Mouse (Mus musculus): Measurements from ENCODE around the gene Flot1. TPM values are rescaled to one million over a fixed set of nuclear protein-coding genes. Genes with fewer than 3 reads are reported as not detected.

Flot1 gene
- polyA plus RNA-seq, 1 experiment from 2014 or later: 104 TPM

GRCm38 (mm10) chr17:35825109-35825850 lies 2.2 kb downstream of the Flot1 start:
- H3K27me3 ChIP-seq (ENCODE audit: control insufficient read depth, insufficient read depth, low read depth, low read length): no peaks in the 10 kb centered on the region
- H3K4me3 ChIP-seq (ENCODE audit: low read depth, low read length): no peak overlapping the region
- no peak overlapping the region for H3K4me2 ChIP-seq (ENCODE audit: low read length)
- peaks cover 6% of the 10 kb centered on the region; the same call in 1 of the 2 replicates for H3K36me3 ChIP-seq (ENCODE audit: control insufficient read depth, insufficient read depth, low read length)
- H3K9ac ChIP-seq (ENCODE audit: low read depth, low read length): no peak overlapping the region
- peaks cover 31% of the 10 kb centered on the region for H3K4me1 ChIP-seq (ENCODE audit: control insufficient read depth, insufficient read depth, low read length)
- H3K9me3 ChIP-seq (replicated peaks; ENCODE audit: control insufficient read depth, low read length, poor library complexity, severe bottlenecking): no peaks in the 10 kb centered on the region
- H3K27ac ChIP-seq (ENCODE audit: low read length): no peak overlapping the region
- WGBS: 87% methylated on average over 13 of the region's 13 CpGs
- no peak for ATAC-seq

GRCm38 (mm10) chr17:35829737-35830136 lies 6.7 kb downstream of the Flot1 start:
- no peak overlapping the region for H3K9ac ChIP-seq (ENCODE audit: low read depth, low read length)
- peaks cover 16% of the 10 kb centered on the region for H3K36me3 ChIP-seq (ENCODE audit: control insufficient read depth, insufficient read depth, low read length)
- peaks cover 21% of the 10 kb centered on the region for H3K4me1 ChIP-seq (ENCODE audit: control insufficient read depth, insufficient read depth, low read length)
- H3K27ac ChIP-seq (ENCODE audit: low read length): no peak overlapping the region
- ATAC-seq: peak; percentile 39; the same call in 1 of the 2 replicates
- 3% methylated on average over 21 of the region's 21 CpGs for WGBS
- no peaks in the 10 kb centered on the region for H3K9me3 ChIP-seq (replicated peaks; ENCODE audit: control insufficient read depth, low read length, poor library complexity, severe bottlenecking)
- H3K27me3 ChIP-seq (ENCODE audit: control insufficient read depth, insufficient read depth, low read depth, low read length): no peaks in the 10 kb centered on the region
- H3K4me3 ChIP-seq (ENCODE audit: low read depth, low read length): no peak overlapping the region
- H3K4me2 ChIP-seq (ENCODE audit: low read length): no peak overlapping the region

GRCm38 (mm10) chr17:35832400-35833238 lies 9.6 kb downstream of the Flot1 start:
- no peak for ATAC-seq
- peak overlapping the region; percentile 34; the same call in 1 of the 2 replicates for H3K27ac ChIP-seq (ENCODE audit: low read length)
- H3K36me3 ChIP-seq (ENCODE audit: control insufficient read depth, insufficient read depth, low read length): peaks cover 21% of the 10 kb centered on the region
- H3K4me1 ChIP-seq (ENCODE audit: control insufficient read depth, insufficient read depth, low read length): peaks cover 35% of the 10 kb centered on the region
- H3K4me2 ChIP-seq (ENCODE audit: low read length): no peak overlapping the region
- no peak overlapping the region for H3K4me3 ChIP-seq (ENCODE audit: low read depth, low read length)
- H3K27me3 ChIP-seq (ENCODE audit: control insufficient read depth, insufficient read depth, low read depth, low read length): no peaks in the 10 kb centered on the region
- WGBS: 76% methylated on average over 8 of the region's 8 CpGs
- no peak overlapping the region for H3K9ac ChIP-seq (ENCODE audit: low read depth, low read length)
- H3K9me3 ChIP-seq (replicated peaks; ENCODE audit: control insufficient read depth, low read length, poor library complexity, severe bottlenecking): no peaks in the 10 kb centered on the region

DNA sequence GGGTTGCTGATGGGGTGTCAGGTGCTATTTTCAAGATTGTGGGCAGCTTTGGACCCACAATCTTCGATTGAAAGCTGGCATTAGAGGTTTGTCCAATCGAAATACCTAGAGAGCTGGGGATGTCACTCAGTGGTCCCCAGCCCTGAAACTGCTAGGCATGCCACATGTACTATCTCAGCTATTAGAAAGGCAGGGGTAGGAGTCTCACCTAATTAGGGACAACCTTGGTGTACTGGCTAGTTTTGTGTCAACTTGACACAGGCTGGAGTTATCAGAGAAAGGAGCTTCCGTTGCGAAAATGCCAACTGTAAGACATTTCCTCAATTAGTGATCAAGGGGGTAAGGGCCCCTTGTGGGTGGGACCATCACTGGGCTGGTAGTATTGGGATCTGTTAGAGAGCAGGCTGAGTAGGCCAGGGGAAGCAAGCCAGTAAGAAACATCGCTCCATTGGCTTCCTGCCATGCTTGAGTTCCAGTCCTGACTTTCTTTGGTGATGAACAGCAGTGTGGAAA lies 10.3 kb downstream of the Flot1 start:
- H3K4me2 ChIP-seq (ENCODE audit: low read length): no peak overlapping the region

DNA sequence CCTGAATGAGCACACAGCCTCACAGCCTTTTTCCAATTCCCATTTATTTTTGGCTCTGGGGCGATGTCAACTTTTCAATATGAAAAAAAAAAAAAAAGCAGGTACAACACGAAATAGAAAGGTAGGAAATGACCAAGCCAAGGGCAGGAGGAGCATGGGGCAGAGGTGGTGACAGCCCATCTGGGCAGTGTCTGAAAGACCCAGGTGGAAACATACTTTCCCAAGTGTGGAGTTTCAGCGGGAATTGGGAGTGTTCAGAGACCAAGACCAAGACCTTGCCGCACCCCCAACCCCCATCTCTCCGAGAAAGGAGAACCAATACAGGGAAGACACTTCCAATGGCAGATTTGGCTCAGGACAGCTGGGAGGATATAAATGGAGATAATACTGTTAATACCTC lies 10.9 kb downstream of the Flot1 start:
- Histone ChIP-seq H3K36me3 (ENCODE audit: control insufficient read depth, insufficient read depth, low read length) (peaks cover 21% of the 10 kb centered on the region), H3K4me3 (ENCODE audit: low read depth, low read length) (no peak overlapping the region), H3K9ac (ENCODE audit: low read depth, low read length) (0 out of 2 replicates have a peak overlapping the region, but pooled peaks have one; percentile 13), H3K27ac (ENCODE audit: low read length) (peak overlapping the region; percentile 4; the same call in 1 of the 2 replicates), H3K9me3 (replicated peaks; ENCODE audit: control insufficient read depth, low read length, poor library complexity, severe bottlenecking) (no peaks in the 10 kb centered on the region), H3K4me1 (ENCODE audit: control insufficient read depth, insufficient read depth, low read length) (peaks cover 35% of the 10 kb centered on the region), H3K27me3 (ENCODE audit: control insufficient read depth, insufficient read depth, low read depth, low read length) (no peaks in the 10 kb centered on the region), H3K4me2 (ENCODE audit: low read length) (peak overlapping the region; percentile 24; the same call in 1 of the 2 replicates)
- no peak for ATAC-seq
- WGBS: 54% methylated on average over 5 of the region's 5 CpGs

More for the DNA sequence above, 10.3 kb downstream of the Flot1 start:
- H3K27ac ChIP-seq (ENCODE audit: low read length): peak overlapping the region; percentile 34; the same call in 1 of the 2 replicates
- H3K36me3 ChIP-seq (ENCODE audit: control insufficient read depth, insufficient read depth, low read length): peaks cover 21% of the 10 kb centered on the region
- no peaks in the 10 kb centered on the region for H3K9me3 ChIP-seq (replicated peaks; ENCODE audit: control insufficient read depth, low read length, poor library complexity, severe bottlenecking)
- no peak overlapping the region for H3K9ac ChIP-seq (ENCODE audit: low read depth, low read length)
- 23% methylated on average over 5 of the region's 5 CpGs for whole genome bisulfite sequencing
- no peak overlapping the region for H3K4me3 ChIP-seq (ENCODE audit: low read depth, low read length)
- H3K27me3 ChIP-seq (ENCODE audit: control insufficient read depth, insufficient read depth, low read depth, low read length): no peaks in the 10 kb centered on the region
- H3K4me1 ChIP-seq (ENCODE audit: control insufficient read depth, insufficient read depth, low read length): peaks cover 35% of the 10 kb centered on the region
- ATAC-seq: no peak

DNA sequence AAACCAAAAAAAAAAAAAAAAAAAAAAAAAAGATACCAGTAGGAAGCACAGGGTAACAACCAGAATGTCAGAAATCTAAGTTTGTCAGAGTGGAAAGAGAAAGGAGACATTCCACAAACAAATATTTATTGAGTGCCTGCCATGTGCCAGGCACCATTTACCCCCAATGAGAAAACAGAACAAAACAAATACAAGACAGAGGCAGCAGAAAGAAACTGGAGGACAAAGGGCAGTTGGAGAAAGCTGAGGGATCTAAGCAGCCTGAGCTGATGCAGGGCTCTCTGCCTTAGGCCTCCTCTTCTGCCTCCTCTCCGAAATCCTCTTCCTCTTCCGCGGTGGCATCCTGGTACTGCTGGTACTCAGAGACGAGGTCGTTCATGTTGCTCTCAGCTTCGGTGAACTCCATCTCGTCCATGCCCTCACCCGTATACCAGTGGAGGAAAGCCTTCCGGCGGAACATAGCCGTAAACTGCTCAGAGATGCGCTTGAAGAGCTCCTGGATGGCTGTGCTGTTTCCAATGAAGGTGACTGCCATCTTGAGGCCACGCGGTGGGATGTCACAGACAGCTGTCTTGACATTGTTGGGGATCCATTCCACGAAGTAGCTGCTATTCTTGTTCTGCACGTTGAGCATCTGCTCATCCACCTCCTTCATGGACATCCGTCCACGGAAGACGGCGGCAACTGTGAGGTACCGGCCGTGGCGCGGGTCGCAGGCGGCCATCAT lies 11.8 kb downstream of the Flot1 start:
- Histone ChIP-seq H3K36me3 (ENCODE audit: control insufficient read depth, insufficient read depth, low read length) (peaks cover 21% of the 10 kb centered on the region), H3K9me3 (replicated peaks; ENCODE audit: control insufficient read depth, low read length, poor library complexity, severe bottlenecking) (no peaks in the 10 kb centered on the region), H3K4me2 (ENCODE audit: low read length) (peak overlapping the region; percentile 81), H3K4me1 (ENCODE audit: control insufficient read depth, insufficient read depth, low read length) (peaks cover 42% of the 10 kb centered on the region), H3K27ac (ENCODE audit: low read length) (no peak overlapping the region; the same call in 1 of the 2 replicates), H3K27me3 (ENCODE audit: control insufficient read depth, insufficient read depth, low read depth, low read length) (no peaks in the 10 kb centered on the region), H3K4me3 (ENCODE audit: low read depth, low read length) (peak overlapping the region; percentile 72), H3K9ac (ENCODE audit: low read depth, low read length) (peak overlapping the region; percentile 93)
- ATAC-seq: no peak
- WGBS: 78% methylated on average over 26 of the region's 26 CpGs

DNA sequence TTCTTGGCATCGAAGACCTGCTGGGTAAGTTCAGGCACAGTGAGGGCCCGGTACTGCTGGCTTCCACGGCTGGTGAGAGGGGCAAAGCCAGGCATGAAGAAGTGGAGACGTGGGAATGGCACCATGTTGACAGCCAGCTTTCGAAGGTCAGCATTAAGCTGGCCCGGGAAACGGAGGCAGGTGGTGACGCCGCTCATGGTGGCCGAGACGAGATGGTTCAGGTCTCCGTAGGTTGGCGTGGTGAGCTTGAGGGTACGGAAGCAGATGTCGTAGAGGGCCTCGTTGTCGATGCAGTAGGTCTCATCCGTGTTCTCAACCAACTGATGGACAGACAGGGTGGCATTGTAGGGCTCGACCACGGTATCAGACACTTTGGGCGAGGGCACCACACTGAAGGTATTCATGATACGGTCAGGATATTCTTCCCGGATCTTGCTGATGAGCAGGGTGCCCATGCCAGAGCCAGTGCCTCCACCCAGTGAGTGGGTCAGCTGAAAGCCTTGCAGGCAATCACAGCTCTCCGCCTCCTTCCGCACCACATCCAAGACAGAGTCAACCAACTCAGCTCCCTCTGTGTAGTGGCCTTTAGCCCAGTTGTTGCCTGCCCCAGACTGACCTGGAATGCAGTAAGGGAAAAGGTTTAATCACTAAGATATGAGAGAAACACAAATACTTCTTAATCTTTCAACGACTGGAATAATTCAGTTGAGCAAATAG lies 12.6 kb downstream of the Flot1 start:
- H3K9me3 ChIP-seq (replicated peaks; ENCODE audit: control insufficient read depth, low read length, poor library complexity, severe bottlenecking): no peaks in the 10 kb centered on the region
- H3K27me3 ChIP-seq (ENCODE audit: control insufficient read depth, insufficient read depth, low read depth, low read length): no peaks in the 10 kb centered on the region
- peak overlapping the region; percentile 81 for H3K4me2 ChIP-seq (ENCODE audit: low read length)
- H3K9ac ChIP-seq (ENCODE audit: low read depth, low read length): peak overlapping the region; percentile 93
- 74% methylated on average over 26 of the region's 26 CpGs for WGBS
- peaks cover 21% of the 10 kb centered on the region for H3K36me3 ChIP-seq (ENCODE audit: control insufficient read depth, insufficient read depth, low read length)
- peak overlapping the region; percentile 72 for H3K4me3 ChIP-seq (ENCODE audit: low read depth, low read length)
- ATAC-seq: no peak
- no peak overlapping the region; the same call in none of the 2 replicates for H3K27ac ChIP-seq (ENCODE audit: low read length)
- H3K4me1 ChIP-seq (ENCODE audit: control insufficient read depth, insufficient read depth, low read length): peaks cover 41% of the 10 kb centered on the region
